Comparison of ENCODE assay signal across 34 mouse cellular contexts in the genomic region with DNA sequence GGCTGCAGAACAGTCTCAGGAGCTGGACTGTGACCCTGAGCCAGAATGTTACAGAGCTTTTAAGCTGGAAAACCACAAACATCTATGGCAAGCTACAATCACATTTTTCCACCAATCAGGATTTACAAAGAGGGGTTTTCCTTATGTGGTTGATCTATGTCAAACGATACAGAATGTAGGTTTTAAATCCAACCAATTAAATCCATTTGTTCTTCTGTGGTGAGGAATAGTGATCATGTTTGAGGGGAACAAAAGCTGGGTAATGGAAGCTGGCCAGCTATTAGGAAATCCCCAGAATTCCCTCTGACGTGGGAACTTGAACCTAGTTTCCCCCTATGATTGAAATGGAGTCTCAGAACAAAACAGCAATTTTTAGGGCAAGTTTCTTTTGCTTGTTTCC. TPM values are rescaled to one million over a fixed set of nuclear protein-coding genes. Genes with fewer than 3 reads are reported as not detected.
DNase-seq lines count a peak whose midpoint lies in the region; ATAC-seq and TF ChIP-seq lines count a peak whose summit lies in the region.
"Had no signal": no experiment of that assay in that cellular context is flagged by ENCODE, and none has a peak within 500 bp of the region (broad histone marks: within the 10 kb centered on the region; RNA-seq: fewer than 3 reads in every experiment).

No protein-coding gene starts in this region.

- TF ChIP-seq CTCF in embryonic fibroblast, embryonic 13.5 days (IDR thresholded peaks at IDR 0.05; ENCODE audit: borderline replicate concordance, insufficient read depth, low read length) = no peak
- TF ChIP-seq CTCF in stomach, postnatal 0 days (IDR thresholded peaks at IDR 0.05; ENCODE audit: low read depth) = no peak

- H3K4me1 ChIP-seq in embryonic fibroblast, embryonic 13.5 days (ENCODE audit: control insufficient read depth, insufficient read depth, low read length) = peaks cover 9% of the 10 kb centered on the region
- no peaks in the 10 kb centered on the region for H3K4me1 ChIP-seq in stomach, postnatal 0 days (replicated peaks; ENCODE audit: control insufficient read depth, insufficient read depth)
- H3K4me1 ChIP-seq in forebrain, embryonic 11.5 days (replicated peaks; ENCODE audit: control insufficient read depth, insufficient read depth, low read length) = no peaks in the 10 kb centered on the region
- H3K4me1 ChIP-seq: embryonic facial prominence, embryonic 15.5 days; forebrain, embryonic 10.5 days; heart, embryonic 10.5 days; heart, embryonic 13.5 days had no signal

- ATAC-seq in stomach, postnatal 0 days (ENCODE audit: low FRiP score, low TSS enrichment) = no peak
- ATAC-seq in forebrain, embryonic 11.5 days (replicated peaks; ENCODE audit: low FRiP score) = no peak
- ATAC-seq: forebrain, embryonic 14.5 days; hindbrain, postnatal 0 days; inflammation-experienced regulatory T-cells, adult 6 months; intestine, embryonic 16.5 days had no signal

- peak overlapping the region; percentile 78 for H3K27ac ChIP-seq in embryonic fibroblast, embryonic 13.5 days (ENCODE audit: insufficient read depth, low read length)
- peak overlapping the region; percentile 40; the same call in 1 of the 2 replicates for H3K27ac ChIP-seq in stomach, postnatal 0 days (replicated peaks)
- H3K27ac ChIP-seq in forebrain, embryonic 11.5 days (ENCODE audit: low read depth, low read length) = no peak overlapping the region
- H3K27ac ChIP-seq: forebrain, embryonic 10.5 days; heart, adult 2 months; heart, embryonic 10.5 days; heart, embryonic 13.5 days; hindbrain, embryonic 14.5 days; hindbrain, postnatal 0 days had no signal

- H3K27me3 ChIP-seq in stomach, postnatal 0 days (ENCODE audit: control insufficient read depth, insufficient read depth, low read length) = no peaks in the 10 kb centered on the region
- H3K27me3 ChIP-seq in forebrain, embryonic 11.5 days (ENCODE audit: control insufficient read depth, insufficient read depth, low read length) = no peaks in the 10 kb centered on the region
- H3K27me3 ChIP-seq: embryonic facial prominence, embryonic 15.5 days; heart, embryonic 13.5 days had no signal

- no peak for TF ChIP-seq POLR2A in embryonic fibroblast, embryonic 13.5 days (IDR thresholded peaks at IDR 0.05; ENCODE audit: low read depth, low read length)

- no peak for TF ChIP-seq EP300 in stomach, postnatal 0 days (optimal IDR thresholded peaks at IDR 0.05)

- no peak overlapping the region for H3K4me2 ChIP-seq in stomach, postnatal 0 days (replicated peaks; ENCODE audit: low read depth)
- H3K4me2 ChIP-seq in forebrain, embryonic 11.5 days (ENCODE audit: low read depth, low read length, severe bottlenecking) = no peak overlapping the region
- H3K4me2 ChIP-seq: embryonic facial prominence, embryonic 15.5 days; heart, embryonic 13.5 days; hindbrain, embryonic 14.5 days had no signal

- 58% methylated on average over 2 of the region's 2 CpGs for WGBS in stomach, postnatal 0 days
- WGBS in forebrain, embryonic 11.5 days = 74% methylated on average over 2 of the region's 2 CpGs

- no peaks in the 10 kb centered on the region for H3K36me3 ChIP-seq in stomach, postnatal 0 days (ENCODE audit: control insufficient read depth, insufficient read depth, low read length)
- no peaks in the 10 kb centered on the region for H3K36me3 ChIP-seq in forebrain, embryonic 11.5 days (ENCODE audit: control insufficient read depth, insufficient read depth, low read length)
- H3K36me3 ChIP-seq: embryonic facial prominence, embryonic 15.5 days; forebrain, embryonic 10.5 days; G1E; heart, embryonic 10.5 days; heart, embryonic 13.5 days had no signal

- no peaks in the 10 kb centered on the region for H3K9me3 ChIP-seq in stomach, postnatal 0 days (ENCODE audit: control insufficient read depth, low read length)
- no peaks in the 10 kb centered on the region for H3K9me3 ChIP-seq in forebrain, embryonic 11.5 days (ENCODE audit: control insufficient read depth, low read length)
- H3K9me3 ChIP-seq: embryonic facial prominence, embryonic 15.5 days; forebrain, embryonic 10.5 days; G1E; heart, embryonic 10.5 days; heart, embryonic 13.5 days had no signal

- H3K9ac ChIP-seq in stomach, postnatal 0 days (ENCODE audit: low read length) = no peak overlapping the region
- no peak overlapping the region for H3K9ac ChIP-seq in forebrain, embryonic 11.5 days (ENCODE audit: low read length)
- H3K9ac ChIP-seq: embryonic facial prominence, embryonic 15.5 days; heart, embryonic 13.5 days; hindbrain, embryonic 14.5 days had no signal

- H3K4me3 ChIP-seq in embryonic fibroblast, embryonic 13.5 days (ENCODE audit: insufficient read depth, low read length) = no peak overlapping the region
- no peak overlapping the region for H3K4me3 ChIP-seq in stomach, postnatal 0 days (ENCODE audit: low read depth, low read length)
- H3K4me3 ChIP-seq in forebrain, embryonic 11.5 days (ENCODE audit: low read depth, low read length) = no peak overlapping the region
- H3K4me3 ChIP-seq: embryonic facial prominence, embryonic 15.5 days; erythroblast, embryonic 14.5 days; forebrain, embryonic 10.5 days; heart, adult 2 months; heart, embryonic 10.5 days; heart, embryonic 13.5 days had no signal

- DNase-seq in 3134 (ENCODE audit: extremely low read depth, insufficient read length, low spot score) = peak; percentile 54
- peak; percentile 16 for DNase-seq in 3T3-L1 (ENCODE audit: low read depth, low spot score)
- DNase-seq in stomach, postnatal 0 days (ENCODE audit: low spot score) = no peak
- DNase-seq in forebrain, embryonic 11.5 days (ENCODE audit: low spot score) = no peak
- DNase-seq in layer of hippocampus, postnatal 10 days (ENCODE audit: low spot score in 2 of 2) = no peak
- DNase-seq: adrenal gland, adult 2 months; adrenal gland, postnatal 14 days; B cell, adult 2 months; cerebellum, adult 11 months; cerebellum, adult 2 months; cerebellum, adult 9-11 months; cerebellum, postnatal 25 days; gastrocnemius, postnatal 10 days; gastrocnemius, postnatal 36 days; heart, adult 2 months; heart, postnatal 14 days; heart, postnatal 4 days had no signal

RNA-seq across cellular contexts. Expression of a gene that starts 6.5 kb away (rescaled TPM):
- polyA plus RNA-seq in embryonic fibroblast, embryonic 13.5 days (2011; ENCODE audit: insufficient read length, low read depth, missing spikeins) = 15.3 and 17.8 TPM in 2 replicates
- 24.5 and 24.7 TPM in 2 replicates for polyA plus RNA-seq in stomach, postnatal 0 days (2015; fragmentation: Nextera tagmentation; extraction: Ambion mirVana)
- 19.6 and 21.4 TPM in 2 replicates for polyA plus RNA-seq in forebrain, embryonic 11.5 days (2014; fragmentation: Nextera tagmentation; extraction: Ambion mirVana)
- 10 to 100 TPM; 13.4 to 14.1 TPM for total RNA-seq in layer of hippocampus, postnatal 10 days (2021)

RNA-seq across cellular contexts. Expression of a gene that starts 16.2 kb away (rescaled TPM):
- 0.30 TPM in 2 replicates for polyA plus RNA-seq in embryonic fibroblast, embryonic 13.5 days (2011; ENCODE audit: insufficient read length, low read depth, missing spikeins)
- 1.4 and 1.6 TPM in 2 replicates for polyA plus RNA-seq in stomach, postnatal 0 days (2015; fragmentation: Nextera tagmentation; extraction: Ambion mirVana)
- polyA plus RNA-seq in forebrain, embryonic 11.5 days (2014; fragmentation: Nextera tagmentation; extraction: Ambion mirVana) = 0.20 and 0.41 TPM in 2 replicates
- under 1 TPM in 1 of 2 experiments, not detected in 1; 0.39 TPM for total RNA-seq in layer of hippocampus, postnatal 10 days (2021)
- total RNA-seq: adrenal gland, adult 2 months; adrenal gland, postnatal 14 days; adrenal gland, postnatal 4 days; CH12.LX; common myeloid progenitor, adult 5-6 weeks; gastrocnemius, adult 18-20 months; gastrocnemius, postnatal 10 days; gastrocnemius, postnatal 36 days; granulocyte monocyte progenitor cell, adult 5-6 weeks; heart, adult 2 months; heart, postnatal 14 days; heart, postnatal 4 days had no signal
- polyA plus RNA-seq: adrenal gland, adult 2 months; erythroblast, embryonic 14.5 days; G1E; heart, embryonic 13.5 days; inflammation-experienced regulatory T-cells, adult 6 months had no signal

RNA-seq across cellular contexts. Expression of a gene that starts 40.7 kb away (rescaled TPM):
- not detected in 2 replicates for polyA plus RNA-seq in embryonic fibroblast, embryonic 13.5 days (2011; ENCODE audit: insufficient read length, low read depth, missing spikeins)
- 0.87 and 1.7 TPM in 2 replicates for polyA plus RNA-seq in stomach, postnatal 0 days (2015; fragmentation: Nextera tagmentation; extraction: Ambion mirVana)
- not detected in 2 replicates for polyA plus RNA-seq in forebrain, embryonic 11.5 days (2014; fragmentation: Nextera tagmentation; extraction: Ambion mirVana)
- not detected for total RNA-seq in layer of hippocampus, postnatal 10 days (2021)
- total RNA-seq: adrenal gland, adult 2 months; adrenal gland, postnatal 14 days; CH12.LX; common myeloid progenitor, adult 5-6 weeks; G1E; gastrocnemius, adult 18-20 months; gastrocnemius, postnatal 10 days; gastrocnemius, postnatal 36 days; granulocyte monocyte progenitor cell, adult 5-6 weeks; heart, adult 2 months; heart, postnatal 14 days; heart, postnatal 4 days; hindbrain, postnatal 0 days had no signal
- polyA plus RNA-seq: adrenal gland, adult 2 months; cerebellum, adult 2 months; erythroblast, embryonic 14.5 days; forebrain, embryonic 10.5 days; G1E; heart, adult 2 months; heart, embryonic 13.5 days; hindbrain, embryonic 14.5 days; inflammation-experienced regulatory T-cells, adult 6 months had no signal

RNA-seq across cellular contexts. Expression of a gene that starts 47.9 kb away (rescaled TPM):
- 28.2 and 36.2 TPM in 2 replicates for polyA plus RNA-seq in embryonic fibroblast, embryonic 13.5 days (2011; ENCODE audit: insufficient read length, low read depth, missing spikeins)
- polyA plus RNA-seq in stomach, postnatal 0 days (2015; fragmentation: Nextera tagmentation; extraction: Ambion mirVana) = 11.7 TPM in 2 replicates
- 44.7 and 48.3 TPM in 2 replicates for polyA plus RNA-seq in forebrain, embryonic 11.5 days (2014; fragmentation: Nextera tagmentation; extraction: Ambion mirVana)
- 10 to 100 TPM; 25.7 to 27.6 TPM for total RNA-seq in layer of hippocampus, postnatal 10 days (2021)

RNA-seq across cellular contexts. Expression of a gene that starts 48.1 kb away (rescaled TPM):
- polyA plus RNA-seq in embryonic fibroblast, embryonic 13.5 days (2011; ENCODE audit: insufficient read length, low read depth, missing spikeins) = 78.3 and 88.1 TPM in 2 replicates
- 62.2 and 68.5 TPM in 2 replicates for polyA plus RNA-seq in stomach, postnatal 0 days (2015; fragmentation: Nextera tagmentation; extraction: Ambion mirVana)
- polyA plus RNA-seq in forebrain, embryonic 11.5 days (2014; fragmentation: Nextera tagmentation; extraction: Ambion mirVana) = 104 TPM in 2 replicates
- total RNA-seq in layer of hippocampus, postnatal 10 days (2021) = 10 to 100 TPM; 26.1 to 28.2 TPM

Comparison
In these comparisons a context has a peak if more than half of its experiments do, and no peak if none do; other contexts are left out.
1. DNase-seq: peak in 3134 (single experiment) and 3T3-L1 (single experiment); none in stomach, postnatal 0 days (single experiment), forebrain, embryonic 11.5 days (single experiment) and layer of hippocampus, postnatal 10 days (0 of 2).